Comparison of ENCODE assay signal across 11 mouse cellular contexts in the genomic region with DNA sequence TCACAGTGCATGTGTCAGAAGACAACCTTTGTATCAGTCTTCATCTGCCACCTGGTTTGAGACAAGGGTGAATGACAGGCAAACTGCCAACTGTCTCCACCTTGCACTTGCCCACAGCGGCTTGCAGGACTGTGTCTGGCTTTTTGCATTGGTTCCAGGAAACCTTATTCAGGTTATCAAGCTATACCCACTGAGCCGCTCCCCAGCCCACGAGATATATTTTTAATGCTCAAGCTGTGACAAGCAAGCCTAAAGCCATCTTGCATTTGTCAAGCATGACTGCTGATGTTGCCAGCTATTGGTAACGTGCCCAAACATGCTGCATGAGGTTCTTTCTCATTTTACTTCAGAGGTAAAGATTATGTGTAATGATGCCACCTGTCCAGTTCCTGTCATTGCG.
DNase-seq lines count a peak whose midpoint lies in the region; ATAC-seq lines count a peak whose summit lies in the region.
"Had no signal": no experiment of that assay in that cellular context is flagged by ENCODE, and none has a peak within 500 bp of the region (broad histone marks: within the 10 kb centered on the region; RNA-seq: fewer than 3 reads in every experiment).

No protein-coding gene starts in this region.

- no peaks in the 10 kb centered on the region for H3K36me3 ChIP-seq in forebrain, embryonic 13.5 days (ENCODE audit: poor library complexity, severe bottlenecking)
- no peaks in the 10 kb centered on the region for H3K36me3 ChIP-seq in forebrain, embryonic 12.5 days (replicated peaks)
- H3K36me3 ChIP-seq in midbrain, embryonic 13.5 days, result no peaks in the 10 kb centered on the region
- no peaks in the 10 kb centered on the region for H3K36me3 ChIP-seq in midbrain, embryonic 16.5 days (ENCODE audit: control insufficient read depth, insufficient read depth, low read length)
- H3K36me3 ChIP-seq in liver, embryonic 12.5 days, result no peaks in the 10 kb centered on the region
- H3K36me3 ChIP-seq: neural tube, embryonic 15.5 days had no signal

- WGBS in forebrain, embryonic 13.5 days, result 82% methylated on average over 5 of the region's 5 CpGs
- WGBS in forebrain, embryonic 12.5 days, result 92% methylated on average over 5 of the region's 5 CpGs
- WGBS in midbrain, embryonic 13.5 days, result 86% methylated on average over 5 of the region's 5 CpGs
- WGBS in midbrain, embryonic 16.5 days, result 72% methylated on average over 5 of the region's 5 CpGs
- WGBS in liver, embryonic 12.5 days (ENCODE audit: insufficient replicate concordance), result 66% methylated on average over 5 of the region's 5 CpGs

- no peaks in the 10 kb centered on the region for H3K27me3 ChIP-seq in forebrain, embryonic 13.5 days
- no peaks in the 10 kb centered on the region for H3K27me3 ChIP-seq in forebrain, embryonic 12.5 days
- H3K27me3 ChIP-seq in midbrain, embryonic 13.5 days, result no peaks in the 10 kb centered on the region
- no peaks in the 10 kb centered on the region for H3K27me3 ChIP-seq in midbrain, embryonic 16.5 days (ENCODE audit: control insufficient read depth, insufficient read depth, low read depth, low read length)
- no peaks in the 10 kb centered on the region for H3K27me3 ChIP-seq in liver, embryonic 12.5 days (replicated peaks)
- H3K27me3 ChIP-seq: neural tube, embryonic 15.5 days had no signal

- DNase-seq in cerebellum, postnatal 10 days, result peak; percentile 77 to 83
- DNase-seq in thymus, postnatal 0 days (ENCODE audit: low spot score), result peak; percentile 65
- DNase-seq in embryo, embryonic 9.5 days (ENCODE audit: extremely low spot score), result no peak

- no peak overlapping the region for H3K9ac ChIP-seq in forebrain, embryonic 13.5 days
- H3K9ac ChIP-seq in forebrain, embryonic 12.5 days, result no peak overlapping the region
- H3K9ac ChIP-seq in midbrain, embryonic 13.5 days (replicated peaks), result no peak overlapping the region
- no peak overlapping the region for H3K9ac ChIP-seq in midbrain, embryonic 16.5 days (ENCODE audit: low read depth, low read length)
- H3K9ac ChIP-seq in liver, embryonic 12.5 days, result no peak overlapping the region
- H3K9ac ChIP-seq: neural tube, embryonic 15.5 days had no signal

- H3K27ac ChIP-seq in forebrain, embryonic 13.5 days, result no peak overlapping the region
- H3K27ac ChIP-seq in forebrain, embryonic 12.5 days, result no peak overlapping the region
- 0 out of 2 replicates have a peak overlapping the region, but pooled peaks have one; percentile 3 for H3K27ac ChIP-seq in midbrain, embryonic 13.5 days
- no peak overlapping the region; the same call in 1 of the 2 replicates for H3K27ac ChIP-seq in midbrain, embryonic 16.5 days (ENCODE audit: low read length)
- H3K27ac ChIP-seq in liver, embryonic 12.5 days, result no peak overlapping the region
- H3K27ac ChIP-seq: neural tube, embryonic 15.5 days had no signal

- H3K9me3 ChIP-seq in forebrain, embryonic 13.5 days (replicated peaks), result no peaks in the 10 kb centered on the region
- H3K9me3 ChIP-seq in forebrain, embryonic 12.5 days, result no peaks in the 10 kb centered on the region
- no peaks in the 10 kb centered on the region for H3K9me3 ChIP-seq in midbrain, embryonic 13.5 days
- no peaks in the 10 kb centered on the region for H3K9me3 ChIP-seq in midbrain, embryonic 16.5 days (replicated peaks; ENCODE audit: control insufficient read depth, low read length, poor library complexity, severe bottlenecking)
- H3K9me3 ChIP-seq in liver, embryonic 12.5 days (replicated peaks), result no peaks in the 10 kb centered on the region
- H3K9me3 ChIP-seq: neural tube, embryonic 15.5 days had no signal

- peak; percentile 44; the same call in 1 of the 2 replicates for ATAC-seq in forebrain, embryonic 13.5 days
- no peak for ATAC-seq in forebrain, embryonic 12.5 days (ENCODE audit: low FRiP score)
- ATAC-seq in midbrain, embryonic 13.5 days, result no peak
- ATAC-seq in midbrain, embryonic 16.5 days, result no peak
- ATAC-seq in liver, embryonic 12.5 days, result no peak
- ATAC-seq: activated CD4-positive, CD25-positive, alpha-beta regulatory T cell, adult 4 months had no signal

- H3K4me2 ChIP-seq in forebrain, embryonic 13.5 days, result no peak overlapping the region
- H3K4me2 ChIP-seq in forebrain, embryonic 12.5 days, result no peak overlapping the region
- H3K4me2 ChIP-seq in midbrain, embryonic 13.5 days (replicated peaks), result no peak overlapping the region
- H3K4me2 ChIP-seq in midbrain, embryonic 16.5 days (ENCODE audit: low read length), result no peak overlapping the region
- no peak overlapping the region for H3K4me2 ChIP-seq in liver, embryonic 12.5 days
- H3K4me2 ChIP-seq: heart, embryonic 11.5 days; neural tube, embryonic 15.5 days had no signal

- no peak overlapping the region for H3K4me3 ChIP-seq in forebrain, embryonic 13.5 days
- H3K4me3 ChIP-seq in forebrain, embryonic 12.5 days (replicated peaks), result no peak overlapping the region
- no peak overlapping the region for H3K4me3 ChIP-seq in midbrain, embryonic 13.5 days (replicated peaks)
- no peak overlapping the region for H3K4me3 ChIP-seq in midbrain, embryonic 16.5 days (ENCODE audit: low read depth, low read length)
- no peak overlapping the region for H3K4me3 ChIP-seq in liver, embryonic 12.5 days
- H3K4me3 ChIP-seq: neural tube, embryonic 15.5 days had no signal

- H3K4me1 ChIP-seq in forebrain, embryonic 13.5 days, result peaks cover 3% of the 10 kb centered on the region
- H3K4me1 ChIP-seq in forebrain, embryonic 12.5 days, result no peaks in the 10 kb centered on the region
- H3K4me1 ChIP-seq in midbrain, embryonic 13.5 days (replicated peaks), result peaks cover 2% of the 10 kb centered on the region; the same call in 1 of the 2 replicates
- peaks cover 6% of the 10 kb centered on the region; the same call in 1 of the 2 replicates for H3K4me1 ChIP-seq in midbrain, embryonic 16.5 days (ENCODE audit: control insufficient read depth, insufficient read depth, low read length)
- H3K4me1 ChIP-seq in liver, embryonic 12.5 days, result no peaks in the 10 kb centered on the region
